Mouse (Mus musculus): ENCODE data around the gene Egr4. TPM values are rescaled to one million over a fixed set of nuclear protein-coding genes. Genes with fewer than 3 reads are reported as not detected.

Egr4 gene
- 10 to 100 TPM; 52.1 to 74.8 TPM for total RNA-seq (2021)
- long read RNA-seq, experiment 1, transcript Egr4-201 (2 exons, 2,148 nt), result major isoform, 190 of 217 reads
- long read RNA-seq, experiment 1, partial matches to known transcripts, result 25 of 217 reads
- long read RNA-seq, experiment 1, other reads (novel, unspliced or antisense), result 2 of 217 reads
- long read RNA-seq, experiment 2, transcript Egr4-201 (2 exons, 2,148 nt), result major isoform, 105 of 134 reads
- long read RNA-seq, experiment 2, partial matches to known transcripts, result 28 of 134 reads
- long read RNA-seq, experiment 2, other reads (novel, unspliced or antisense), result 1 of 134 reads

GRCm38 (mm10) chr6:85513531-85513910 lies at the start of gene Egr4:
TSS of gene Egr4 (minus strand) at chr6:85513589.
- DNase-seq (ENCODE audit: low spot score in 2 of 2), result peak; percentile 93 to 94

GRCm38 (mm10) chr6:85562374-85562773 lies 49.0 kb upstream of the Egr4 start:
- DNase-seq (ENCODE audit: low spot score in 2 of 2), result no peak

GRCm38 (mm10) chr6:85547642-85548041 lies 34.3 kb upstream of the Egr4 start:
- DNase-seq (ENCODE audit: low spot score in 2 of 2), result no peak

- DNase-seq (ENCODE audit: low spot score in 2 of 2), result peak; percentile 50 to 51
Observed at GRCm38 (mm10) chr6:85544251-85544881, 31.0 kb upstream of the Egr4 start.

- DNase-seq (ENCODE audit: low spot score in 2 of 2), result no peak
Observed at GRCm38 (mm10) chr6:85543351-85544175, 30.2 kb upstream of the Egr4 start.

- no peak for DNase-seq (ENCODE audit: low spot score in 2 of 2)
Observed at GRCm38 (mm10) chr6:85522825-85523224, 9.4 kb upstream of the Egr4 start.

- no peak for DNase-seq (ENCODE audit: low spot score in 2 of 2)
Observed at GRCm38 (mm10) chr6:85522026-85522425, 8.6 kb upstream of the Egr4 start.

GRCm38 (mm10) chr6:85518091-85518693 lies 4.8 kb upstream of the Egr4 start:
- peak; percentile 42 to 55 for DNase-seq (ENCODE audit: low spot score in 2 of 2)

- DNase-seq (ENCODE audit: low spot score in 2 of 2), result no peak
Observed at GRCm38 (mm10) chr6:85515941-85516340, 2.6 kb upstream of the Egr4 start.

GRCm38 (mm10) chr6:85512577-85513530 lies 535 bp downstream of the Egr4 start:
- DNase-seq (ENCODE audit: low spot score in 2 of 2), result peak; percentile 33 to 48

- no peak for DNase-seq (ENCODE audit: low spot score in 2 of 2)
Observed at GRCm38 (mm10) chr6:85512056-85512440, 1.3 kb downstream of the Egr4 start.

GRCm38 (mm10) chr6:85511286-85512055 lies 1.9 kb downstream of the Egr4 start:
- peak; percentile 35 to 51 for DNase-seq (ENCODE audit: low spot score in 2 of 2)

- peak; percentile 79 to 91 for DNase-seq (ENCODE audit: low spot score in 2 of 2)
Observed at GRCm38 (mm10) chr6:85510476-85510875, 2.9 kb downstream of the Egr4 start.

GRCm38 (mm10) chr6:85508602-85509001 lies 4.8 kb downstream of the Egr4 start:
- DNase-seq (ENCODE audit: low spot score in 2 of 2), result no peak

GRCm38 (mm10) chr6:85504908-85505307 lies 8.5 kb downstream of the Egr4 start:
- DNase-seq (ENCODE audit: low spot score in 2 of 2), result no peak

GRCm38 (mm10) chr6:85502911-85503250 lies 10.5 kb downstream of the Egr4 start, which contains the start of gene Fbxo41:
TSS of gene Fbxo41 (minus strand) at chr6:85502994.
- DNase-seq (ENCODE audit: low spot score in 2 of 2), result peak; percentile 68 to 78

GRCm38 (mm10) chr6:85502103-85502910 lies 11.1 kb downstream of the Egr4 start:
- DNase-seq (ENCODE audit: low spot score in 2 of 2), result peak in 1 of 2 experiments; percentile 46

GRCm38 (mm10) chr6:85501571-85502102 lies 11.8 kb downstream of the Egr4 start:
- no peak for DNase-seq (ENCODE audit: low spot score in 2 of 2)

Measured in left cerebral cortex, adult 18-20 months (tissue).